Mouse (Mus musculus) olfactory bulb, adult 2 months (tissue): ENCODE data around the gene Gm28308.

Experiments
- CTCF ChIP-seq: fragments of 200-500 bp; IDR thresholded peaks from 2 replicates; pipeline ENCODE4 v1.5.1; 2012; ENCODE audit warnings: low read depth, mild to moderate bottlenecking, low read length, moderate library complexity; ENCODE audit not compliant: insufficient read depth
- POLR2A ChIP-seq: fragments of 200-500 bp; IDR thresholded peaks from 2 replicates; pipeline ENCODE4 v1.6.1; 2012; ENCODE audit warnings: mild to moderate bottlenecking, low read depth, low read length, moderate library complexity; ENCODE audit not compliant: insufficient read depth

- TF ChIP-seq CTCF (no peak), POLR2A (no peak)
Observed at GRCm38 (mm10) chr6:52212556-52213118, 502 bp downstream of the Gm28308 start.
